Mouse (Mus musculus) kidney, postnatal 10 days (tissue): ENCODE results near the gene E030025P04Rik.

ENCODE experiments used
- DNase-seq: peaks from one replicate; pipeline ENCODE4 v3.0.0; 2021; ENCODE audit warnings: mixed read lengths

The E030025P04Rik gene

DNA sequence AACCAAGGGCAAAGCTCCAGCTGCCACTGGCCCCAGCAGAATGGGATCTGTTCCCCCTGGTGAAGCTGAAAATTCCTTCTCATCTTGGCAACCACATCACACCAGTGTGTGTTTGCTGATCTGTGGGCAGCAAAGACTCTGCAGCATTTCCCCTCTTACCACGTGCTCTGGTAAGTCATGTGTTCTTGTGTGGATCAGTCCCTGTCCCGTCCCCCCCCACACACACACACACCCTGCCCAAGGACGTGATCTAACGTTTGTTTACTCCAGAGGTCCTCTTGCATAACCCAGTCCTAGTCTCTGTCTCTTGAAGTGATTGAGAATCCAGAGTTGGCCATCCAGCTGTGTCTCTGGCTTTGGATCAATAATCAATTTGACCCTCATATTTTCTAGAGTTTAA is at the start of gene E030025P04Rik:
Gene E030025P04Rik, minus strand, starts transcription at position 134 of the 400 bp plus-strand sequence.
- DNase-seq: no peak

DNA sequence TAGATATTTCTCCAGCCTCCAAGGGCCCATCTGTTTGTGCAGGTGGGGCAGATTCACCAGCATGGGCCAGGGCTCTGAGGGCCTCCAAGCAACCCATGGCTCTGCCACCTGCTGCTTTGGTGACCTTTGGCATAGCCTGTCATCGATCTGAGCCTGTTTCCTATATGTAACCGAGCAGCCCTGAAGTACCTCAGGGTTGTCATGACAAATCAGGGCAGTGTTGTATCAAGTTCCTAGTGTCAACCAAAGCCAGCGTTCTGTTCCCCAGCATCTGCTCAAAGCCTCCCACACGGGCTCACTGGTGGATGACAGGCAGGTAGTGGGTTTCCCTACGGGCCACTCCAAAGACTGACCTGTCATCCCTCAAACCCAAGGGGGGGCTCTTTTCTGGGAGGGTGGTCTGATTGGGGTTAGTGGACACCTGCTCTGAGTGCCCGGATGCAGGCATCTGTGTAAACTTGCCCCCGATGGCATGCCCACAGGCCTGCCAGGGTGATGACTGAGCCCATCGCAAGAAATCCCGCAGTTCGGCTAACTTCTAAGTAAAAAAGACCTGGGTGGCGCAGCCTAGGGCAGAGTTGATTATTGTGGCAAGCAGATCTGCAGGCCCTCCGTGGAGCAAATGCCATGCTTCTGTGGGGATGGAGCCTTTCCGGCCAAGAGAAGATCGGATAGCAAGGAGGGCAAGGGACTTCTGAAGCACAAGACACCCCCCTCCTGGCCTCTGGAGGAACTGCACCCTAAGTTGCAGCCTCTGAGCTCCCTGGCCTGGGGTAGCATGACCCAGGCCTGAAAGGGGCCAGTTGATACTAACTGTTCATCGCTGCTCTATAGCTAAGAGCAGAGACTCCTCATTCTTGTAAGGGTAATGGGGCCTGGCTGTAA is 48.7 kb upstream of the E030025P04Rik start:
- peak; percentile 88 for DNase-seq

DNA sequence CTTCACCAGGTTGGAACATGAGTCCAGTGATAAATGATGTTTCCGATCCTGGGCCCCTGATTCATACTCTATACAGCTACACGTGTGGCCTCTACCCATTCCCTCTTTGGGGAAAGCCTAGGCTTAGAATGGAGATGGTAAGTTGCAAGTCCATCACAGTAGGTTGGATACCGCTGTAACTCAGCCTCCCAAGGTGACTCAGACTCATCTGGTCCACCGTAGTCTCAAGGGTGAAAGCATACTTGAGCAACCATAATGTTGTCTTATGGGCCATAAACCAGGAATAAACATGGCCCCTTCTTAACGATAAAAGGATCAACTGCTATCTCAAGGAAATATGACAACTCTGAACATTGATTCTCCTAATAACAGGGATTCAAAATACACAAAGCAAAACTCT is 44.1 kb upstream of the E030025P04Rik start:
- DNase-seq: no peak

DNA sequence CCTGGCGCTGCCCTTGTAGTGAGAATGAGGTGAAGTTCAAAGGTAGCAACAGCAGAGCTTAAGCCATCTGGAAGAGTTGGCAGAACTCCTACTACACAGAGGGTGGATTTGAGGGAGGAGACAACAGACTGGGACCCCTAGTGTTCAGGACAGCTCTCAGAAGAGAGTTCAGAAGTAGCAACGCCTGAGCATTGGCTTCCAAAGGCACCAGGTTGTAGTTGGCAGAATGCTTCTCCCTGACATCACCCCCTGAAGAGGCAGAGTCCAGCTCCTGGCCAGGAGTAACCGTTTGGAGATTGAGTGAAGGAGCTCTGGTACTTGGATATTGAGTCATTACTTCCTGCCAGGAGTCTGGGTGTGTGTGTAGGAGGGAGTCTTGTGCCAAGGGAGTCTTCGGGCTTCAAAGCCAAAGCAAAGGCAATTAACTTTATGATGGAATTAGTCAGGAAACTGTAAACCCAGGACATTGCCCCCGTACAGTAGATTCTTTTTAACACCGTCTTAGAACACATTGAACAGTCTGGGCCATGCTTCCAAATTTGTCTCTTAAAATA is 43.5 kb upstream of the E030025P04Rik start:
- no peak for DNase-seq

DNA sequence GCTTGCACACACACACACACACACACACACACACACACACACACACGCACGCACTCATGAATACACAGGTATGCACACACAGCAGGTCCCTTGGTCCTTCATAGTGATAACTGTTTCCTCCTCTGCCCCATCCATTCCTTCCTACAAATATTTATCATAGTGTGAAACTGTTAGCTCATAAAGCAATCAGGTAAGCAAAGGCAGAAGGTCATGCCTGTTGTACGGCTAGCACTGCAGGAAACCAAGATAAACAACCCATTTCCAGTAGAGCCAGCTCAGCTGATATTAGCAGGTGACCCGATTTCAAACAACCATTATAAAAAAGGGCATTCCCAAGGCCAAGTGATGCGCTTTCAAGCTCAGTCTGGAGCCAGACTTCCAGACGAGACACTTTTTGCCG is 36.9 kb upstream of the E030025P04Rik start:
- no peak for DNase-seq

DNA sequence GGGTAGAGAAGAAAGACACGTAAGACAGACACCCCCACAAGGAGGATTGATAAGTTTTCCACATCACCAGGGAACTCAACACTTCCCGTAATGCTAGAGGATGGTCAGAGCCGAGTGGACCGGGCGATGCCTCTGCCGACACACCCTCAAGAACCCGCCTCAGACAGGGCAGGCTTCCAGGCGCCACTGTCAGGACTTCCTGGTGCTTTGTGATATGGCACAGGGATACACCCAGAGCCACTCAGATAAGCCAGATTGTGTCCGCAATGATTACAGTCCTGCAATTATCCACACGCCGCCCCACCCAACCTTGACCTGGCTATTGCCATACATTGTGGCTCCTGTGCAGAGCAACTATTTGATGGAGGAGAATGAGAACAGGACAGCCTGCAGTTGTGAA is 36.1 kb upstream of the E030025P04Rik start:
- DNase-seq: no peak

DNA sequence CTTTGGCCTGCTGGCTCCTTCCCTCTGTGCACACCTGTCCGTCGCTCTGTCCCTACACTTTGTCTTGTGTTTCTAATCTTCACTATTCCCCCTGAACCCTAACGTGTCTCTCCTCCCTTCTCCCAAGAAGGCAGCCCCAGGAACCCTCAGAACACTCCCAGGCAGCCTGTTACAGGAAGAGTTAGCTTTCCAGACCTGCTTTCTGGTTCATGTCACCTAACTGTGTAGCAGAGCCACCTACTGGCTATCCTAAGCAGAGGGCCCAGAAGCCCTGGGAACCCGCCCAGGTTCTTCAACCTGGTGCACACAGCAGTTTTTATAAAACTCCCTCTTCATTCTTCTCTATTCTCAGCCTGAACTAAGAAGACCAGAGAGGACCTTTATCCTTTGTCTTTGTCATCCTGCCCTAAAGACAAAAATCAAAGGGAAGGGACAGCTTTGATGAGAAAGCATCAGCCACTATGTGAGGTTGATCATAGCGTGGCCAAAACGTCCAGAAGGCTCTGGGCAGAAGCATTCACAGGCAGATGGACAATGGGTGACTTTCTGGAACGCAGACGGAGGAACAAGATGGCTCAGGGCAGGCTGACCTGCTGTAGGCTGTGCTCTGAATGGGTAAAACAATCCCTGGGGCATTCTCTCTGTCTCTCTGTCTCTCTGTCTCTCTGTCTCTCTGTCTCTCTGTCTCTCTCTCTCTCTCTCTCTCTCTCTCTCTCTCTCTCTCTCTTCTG is 34.8 kb upstream of the E030025P04Rik start:
- peak; percentile 58 for DNase-seq

DNA sequence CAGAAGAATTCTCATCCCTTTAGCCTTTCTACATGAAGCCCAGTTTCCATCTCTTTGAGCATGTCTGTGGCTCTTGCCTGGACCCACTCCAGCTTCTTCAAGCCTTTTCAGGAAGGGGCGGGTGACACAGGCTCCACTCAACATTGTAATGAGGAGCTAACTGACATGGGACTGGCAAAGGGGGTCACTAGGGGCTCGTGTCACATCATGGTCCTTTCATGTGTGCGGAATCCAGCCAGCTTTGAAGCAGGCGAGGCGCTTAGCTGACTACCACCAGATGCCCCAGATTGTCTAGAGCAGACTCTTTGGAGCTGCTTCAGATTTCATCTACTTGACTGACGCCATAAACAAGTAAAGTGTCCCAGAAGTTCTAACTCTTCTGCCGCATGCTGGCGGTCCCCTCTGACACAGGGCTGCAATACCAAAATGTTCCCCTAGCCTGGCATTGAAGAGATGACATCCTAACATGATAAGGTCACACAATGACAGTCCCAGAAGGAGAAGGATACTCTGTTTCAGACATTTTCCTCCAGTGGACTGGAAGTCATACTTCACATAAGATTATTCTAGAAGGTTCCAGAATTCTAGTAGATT is 31.3 kb upstream of the E030025P04Rik start:
- no peak for DNase-seq

DNA sequence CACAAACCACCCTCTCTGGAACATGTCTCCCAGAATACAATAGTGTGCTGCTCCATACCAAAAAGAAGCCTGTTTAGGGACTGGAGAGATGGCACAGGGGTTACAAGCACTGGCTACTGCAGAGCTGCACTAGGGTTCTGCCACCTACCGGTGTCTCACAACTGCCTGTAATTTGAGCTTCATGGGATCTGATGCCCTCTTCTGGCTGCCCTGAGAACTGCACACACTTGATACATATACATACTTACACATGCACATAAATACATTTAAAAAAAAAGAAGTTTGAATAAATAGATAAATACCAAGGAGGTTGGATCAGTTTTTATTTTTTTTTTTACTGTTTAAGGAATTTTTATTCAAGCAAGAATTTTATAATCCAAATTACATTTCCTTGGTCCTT is 28.1 kb upstream of the E030025P04Rik start:
- no peak for DNase-seq

DNA sequence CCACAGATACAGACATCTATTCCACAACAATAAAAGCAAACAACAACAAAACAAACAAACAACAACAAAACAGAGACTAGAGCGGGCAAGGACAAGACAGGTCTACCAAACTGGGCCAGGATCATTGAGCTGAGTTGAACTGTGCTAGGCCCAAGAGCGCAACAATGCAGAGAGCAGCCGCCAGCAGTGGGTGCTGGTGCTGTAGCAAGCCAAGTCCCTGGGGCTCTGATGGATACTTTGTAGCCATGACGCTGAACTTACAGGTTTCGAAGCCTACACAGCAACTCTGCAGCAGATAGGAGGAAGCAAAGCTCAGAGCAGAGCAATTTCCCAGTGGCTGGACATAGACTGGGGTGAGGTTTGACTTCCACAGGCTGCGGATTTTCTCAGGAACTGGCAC is 26.6 kb upstream of the E030025P04Rik start:
- no peak for DNase-seq

DNA sequence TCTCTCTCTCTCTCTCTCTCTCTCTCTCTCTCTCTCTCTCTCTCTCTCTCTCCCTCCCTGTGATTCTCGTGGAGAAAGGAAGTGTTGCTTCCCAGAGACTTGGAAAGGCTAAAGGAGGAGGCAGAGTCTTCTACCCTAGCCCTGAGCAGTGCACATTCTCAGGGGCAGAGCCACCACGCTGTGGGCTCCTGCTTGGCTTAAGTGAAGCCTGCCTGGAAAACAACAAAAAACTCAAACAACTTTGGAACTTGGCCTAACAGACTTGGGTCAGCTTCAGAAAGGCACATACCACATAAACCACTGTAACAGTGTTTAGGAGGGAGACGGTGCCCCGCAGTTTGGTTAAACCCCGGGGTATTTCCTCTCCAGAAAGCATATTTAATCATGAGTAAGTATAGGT is 13.5 kb upstream of the E030025P04Rik start:
- DNase-seq: no peak

DNA sequence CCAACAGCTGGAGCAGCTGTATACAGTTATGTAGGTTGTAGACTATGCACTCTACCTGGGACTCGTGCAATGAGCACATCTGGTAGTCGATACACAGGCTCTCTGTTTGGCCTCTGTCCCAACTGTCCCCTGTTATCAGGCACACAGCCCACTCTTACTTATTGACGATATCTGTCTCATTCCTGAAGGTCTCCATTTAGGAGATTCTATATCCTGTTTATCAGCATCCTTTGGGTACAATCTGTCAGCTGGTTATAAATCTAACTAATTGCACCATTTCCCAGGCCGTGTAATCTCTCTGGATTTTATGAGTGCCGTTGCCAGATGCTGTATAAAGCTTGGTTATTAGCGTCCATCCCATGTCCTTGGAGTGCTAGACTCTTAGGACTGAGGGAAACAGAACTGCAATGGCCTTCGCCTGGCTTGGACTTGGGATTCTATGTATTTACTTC is 747 bp upstream of the E030025P04Rik start:
- DNase-seq: peak; percentile 15

DNA sequence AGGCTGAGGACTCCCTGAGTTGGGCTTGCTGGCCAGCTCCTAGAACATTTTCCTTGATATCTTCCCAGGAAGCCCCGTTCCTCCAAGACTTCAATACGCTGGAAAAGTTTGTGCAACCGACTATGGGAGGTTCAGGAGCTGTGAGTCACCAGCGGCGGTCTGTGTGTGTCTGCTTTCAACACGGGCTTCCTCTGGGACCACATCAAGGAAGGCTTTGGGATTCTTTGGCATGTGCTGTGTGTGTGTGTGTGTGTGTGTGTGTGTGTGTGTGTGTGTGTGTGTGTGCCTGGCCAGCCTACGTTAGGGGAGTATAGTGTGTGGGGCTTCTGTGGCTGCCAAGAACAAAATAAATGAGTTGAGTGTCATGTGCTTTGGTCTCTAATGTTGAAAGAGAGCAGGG is 17.7 kb downstream of the E030025P04Rik start:
- peak; percentile 18 for DNase-seq

DNA sequence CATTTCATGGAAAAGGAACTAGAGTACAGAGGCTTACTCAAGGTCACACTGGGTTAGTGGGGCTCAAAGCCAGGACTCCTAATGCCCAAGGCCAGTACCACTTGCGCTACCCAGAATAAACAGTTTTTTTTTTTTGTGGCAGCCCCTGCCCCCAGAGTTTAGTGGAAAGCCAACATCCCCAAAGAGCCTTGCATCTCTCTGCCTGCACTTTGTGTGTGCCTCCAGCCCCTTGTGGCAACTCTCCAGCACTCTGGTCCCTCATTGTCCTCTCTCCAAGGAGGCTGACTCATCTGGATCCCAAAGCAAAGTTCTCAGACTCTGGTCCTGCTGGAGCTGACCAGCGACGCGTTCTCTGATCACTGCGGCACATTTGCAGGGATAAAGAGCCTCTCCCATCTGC is 18.7 kb downstream of the E030025P04Rik start:
- DNase-seq: no peak

DNA sequence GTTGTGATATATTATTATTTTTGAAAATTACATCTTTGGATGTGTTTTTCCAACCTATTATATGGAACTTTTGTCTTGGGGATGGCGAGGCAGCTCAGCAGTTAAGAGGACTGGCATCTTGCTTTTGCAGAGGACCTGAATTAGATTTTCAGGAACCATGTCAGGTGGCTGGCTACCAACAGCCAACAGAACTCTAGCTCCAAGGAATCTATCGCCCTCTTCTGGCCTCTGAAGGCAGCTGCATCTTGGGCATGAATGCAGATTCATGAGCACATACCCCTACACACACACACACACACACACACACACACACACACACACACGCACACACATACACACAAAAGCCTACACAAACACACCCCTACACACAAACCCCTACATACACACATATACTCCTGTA is 19.9 kb downstream of the E030025P04Rik start:
- no peak for DNase-seq

DNA sequence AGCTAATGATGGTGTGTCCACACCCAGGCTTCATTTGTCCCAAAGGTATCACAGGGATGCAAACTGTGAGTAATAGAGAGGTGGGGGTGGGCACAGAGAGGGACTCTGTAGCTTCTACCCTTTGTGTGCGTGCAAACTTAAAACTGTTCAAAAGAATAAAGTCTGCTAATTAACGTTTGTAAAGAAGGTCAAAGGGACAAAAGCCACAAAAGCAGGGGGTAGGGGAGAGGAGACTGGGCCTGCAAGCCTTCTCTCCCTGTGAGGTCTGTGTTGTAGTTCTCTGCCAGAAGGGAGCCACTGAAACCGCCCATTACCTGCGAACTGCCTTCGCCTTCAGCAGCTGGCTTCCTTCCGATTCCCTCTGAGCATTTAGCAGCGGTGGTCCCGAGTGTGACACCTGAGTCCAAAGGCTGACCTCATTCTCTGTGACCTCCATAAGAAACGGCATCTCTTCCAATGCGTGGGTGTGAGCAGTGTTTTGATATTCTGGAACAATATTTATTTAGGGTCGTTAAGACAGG is 34.3 kb downstream of the E030025P04Rik start:
- no peak for DNase-seq

DNA sequence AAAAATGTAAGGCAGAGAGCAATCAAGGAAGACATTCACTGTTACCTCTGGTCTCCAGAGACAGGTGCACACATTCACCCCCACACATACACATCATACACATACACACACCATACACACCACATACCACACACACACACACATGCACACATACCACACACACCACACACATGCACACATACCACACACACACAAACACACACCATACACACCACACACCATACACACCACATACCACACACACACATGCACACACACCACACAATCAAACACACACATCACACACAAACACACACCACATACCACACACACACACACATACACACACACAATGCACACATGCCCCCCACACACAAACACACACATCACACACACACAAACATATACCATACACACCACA is 35.1 kb downstream of the E030025P04Rik start:
- DNase-seq: no peak

DNA sequence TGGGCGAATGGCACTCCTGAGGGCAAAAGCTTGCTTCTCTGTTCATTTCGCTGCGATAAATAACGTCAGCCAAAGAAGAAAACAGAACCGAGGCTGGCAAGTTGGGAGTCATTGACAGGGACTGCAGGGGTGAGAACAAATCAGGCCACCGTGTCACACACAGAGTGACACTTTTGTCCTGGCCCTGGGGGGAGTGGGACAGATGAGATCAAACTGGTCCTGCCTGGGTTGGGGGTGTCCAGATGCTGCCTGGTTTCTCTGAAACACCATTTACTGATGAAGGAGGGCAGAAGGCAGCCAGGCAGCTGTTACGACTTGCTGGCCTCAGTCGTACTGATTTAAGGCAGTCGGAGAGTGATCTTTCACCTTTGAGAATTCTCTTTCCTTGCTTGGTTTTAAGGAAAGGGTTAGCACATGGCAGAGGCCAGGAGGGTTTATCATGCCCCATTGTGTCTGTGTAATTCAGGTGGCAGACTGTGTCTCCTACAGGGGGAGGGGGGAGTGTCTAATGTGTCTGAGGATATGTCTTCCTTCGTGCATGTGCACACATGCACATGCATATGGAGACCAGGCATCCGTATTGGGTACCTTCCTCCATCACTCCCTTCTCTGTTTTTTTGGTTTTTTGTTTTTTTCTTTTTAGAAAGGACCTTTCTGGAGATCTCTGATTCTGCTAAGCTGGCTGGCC is 36.5 kb downstream of the E030025P04Rik start:
- no peak for DNase-seq

DNA sequence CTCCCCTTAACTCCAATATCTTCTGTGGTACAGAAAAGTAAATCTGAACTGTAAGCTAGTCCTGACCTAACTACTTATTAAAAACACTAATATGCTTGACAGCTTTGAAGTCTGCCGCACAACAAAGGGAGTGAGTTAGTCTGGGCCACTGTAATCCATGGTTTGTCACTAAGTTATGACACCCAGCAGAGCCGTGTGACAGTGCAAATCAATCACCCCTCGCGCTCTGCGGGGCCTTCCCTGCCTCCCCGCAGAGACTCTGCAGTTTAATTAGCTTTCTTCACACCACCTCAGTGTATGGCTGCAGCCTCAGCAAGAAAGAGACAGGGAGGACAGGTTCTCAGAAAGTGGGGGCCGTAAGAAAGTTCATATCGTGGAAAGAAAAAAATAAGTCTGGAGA is 37.4 kb downstream of the E030025P04Rik start:
- DNase-seq: no peak

DNA sequence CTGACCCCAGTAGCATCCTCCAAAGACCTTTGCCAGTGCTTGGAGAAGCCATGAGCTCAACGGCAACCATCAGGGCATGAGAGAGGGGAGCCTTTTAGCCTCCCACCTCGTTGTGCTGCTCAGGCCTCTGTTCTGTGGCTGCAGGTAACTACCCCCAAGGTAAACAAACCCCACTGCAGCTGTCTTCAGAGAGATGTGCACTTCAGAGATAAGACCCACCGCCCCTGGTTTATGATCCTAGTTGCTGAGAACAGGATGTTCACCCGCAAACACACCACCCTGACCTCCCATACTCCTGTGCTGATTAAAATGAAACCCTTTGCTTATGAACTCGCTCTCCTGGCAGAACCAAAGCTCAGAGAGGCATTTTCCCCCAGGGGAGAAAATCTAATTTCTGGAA is 38.0 kb downstream of the E030025P04Rik start:
- no peak for DNase-seq

DNA sequence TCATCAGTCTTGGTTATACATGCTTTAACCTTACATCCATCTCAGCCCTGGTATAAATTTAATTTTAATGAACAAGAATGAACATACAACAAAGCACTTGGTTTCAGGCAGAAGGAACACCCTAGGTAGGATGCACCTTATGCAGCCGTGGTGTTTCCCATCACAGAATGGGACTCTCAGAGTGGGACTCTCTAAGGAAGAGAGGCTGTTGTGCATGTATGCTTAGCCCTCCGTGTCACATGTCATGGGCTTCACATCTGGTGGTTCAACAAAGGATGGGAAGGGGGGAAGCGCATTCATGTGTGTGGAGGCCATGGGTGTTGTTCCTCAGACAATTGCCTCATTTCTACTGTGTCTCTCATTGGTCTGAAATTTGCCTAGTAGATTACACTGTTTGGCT is 40.8 kb downstream of the E030025P04Rik start:
- no peak for DNase-seq

DNA sequence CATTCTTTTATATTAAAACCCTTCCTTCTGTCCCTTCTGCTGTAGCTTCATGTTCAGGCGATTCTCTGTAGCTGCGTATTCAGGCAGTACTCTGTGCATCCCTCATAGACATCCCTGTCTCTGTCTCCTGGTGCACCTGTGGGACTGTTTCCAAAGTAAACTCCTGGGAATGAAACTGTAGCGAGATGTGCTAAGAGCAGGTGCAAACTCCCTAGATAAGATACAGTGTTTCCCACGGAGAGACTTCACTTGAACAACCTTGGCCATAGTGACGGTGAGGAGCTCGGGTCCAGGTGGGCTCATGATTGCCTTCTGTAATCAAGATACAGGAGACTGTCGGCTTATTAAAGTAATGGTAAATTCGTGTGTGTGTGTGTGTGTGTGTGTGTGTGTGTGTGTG is 41.5 kb downstream of the E030025P04Rik start:
- no peak for DNase-seq

DNA sequence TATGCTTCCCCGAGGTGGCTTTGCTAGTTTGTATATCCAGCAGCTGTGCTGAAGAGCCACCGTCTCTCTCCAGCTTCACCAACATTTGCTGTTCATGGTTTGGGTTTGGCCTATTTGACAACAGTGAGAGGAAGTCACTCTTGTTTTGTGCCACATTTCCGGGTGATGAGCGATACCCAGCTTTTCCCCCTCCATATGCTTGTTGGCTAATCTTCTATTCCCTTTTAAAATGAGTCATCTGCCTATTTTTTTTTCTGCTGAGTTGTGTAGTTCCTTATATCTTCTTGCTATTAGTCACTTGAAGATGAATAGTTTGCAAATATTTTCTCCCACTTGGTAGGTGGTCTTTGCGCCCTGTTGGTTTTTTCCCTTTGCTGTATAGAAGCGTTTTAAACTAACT is 43.9 kb downstream of the E030025P04Rik start:
- DNase-seq: no peak
